Mouse (Mus musculus) lung, adult 2 months (tissue): Measurements from ENCODE around the gene Timm13.

Experiments used
- CTCF ChIP-seq: fragments of 200-500 bp; IDR thresholded peaks from 2 replicates; pipeline ENCODE4 v1.5.1; 2011; ENCODE audit warnings: mild to moderate bottlenecking, low read length, control low read depth; ENCODE audit not compliant: insufficient read depth
- POLR2A ChIP-seq: fragments of 200-500 bp; IDR thresholded peaks from 2 replicates; pipeline ENCODE4 v1.6.1; 2011; ENCODE audit warnings: low read depth, mild to moderate bottlenecking, control low read depth, low read length, borderline replicate concordance; ENCODE audit errors: extremely low read depth

DNA sequence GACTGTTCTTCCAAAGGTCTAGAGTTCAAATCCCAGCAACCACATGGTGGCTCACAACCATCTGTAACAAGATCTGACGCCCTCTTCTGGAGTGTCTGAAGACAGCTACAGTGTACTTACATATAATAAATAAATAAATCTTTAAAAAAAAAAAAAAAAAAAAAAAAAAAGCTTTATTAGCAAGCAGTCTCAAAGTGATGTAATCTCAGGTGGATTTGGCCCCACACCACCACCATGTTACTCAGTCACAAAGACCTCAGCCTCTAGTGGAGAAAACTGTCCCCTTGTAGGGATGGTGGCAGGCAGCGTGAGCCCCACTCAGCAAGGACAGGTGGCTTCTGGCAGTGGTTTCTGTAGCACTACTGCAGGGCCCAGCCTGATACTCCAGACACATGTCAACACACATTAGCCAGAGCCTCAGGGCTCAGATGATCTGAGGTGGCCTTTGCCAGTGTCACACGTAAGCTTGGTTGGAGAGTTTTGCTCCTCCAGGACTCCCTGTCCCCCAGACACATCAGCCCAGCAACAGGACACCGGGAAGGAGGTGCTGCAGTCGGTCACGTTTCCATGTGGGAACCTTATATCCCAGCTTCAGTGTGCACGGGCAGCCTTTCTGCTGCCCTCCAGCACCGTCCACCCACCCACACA is 12.7 kb upstream of the Timm13 start:
- TF ChIP-seq CTCF (no peak), POLR2A (no peak)
